Mouse (Mus musculus) G1E (cell line): ENCODE data around the gene Fshr.

Experiments used
- CTCF ChIP-seq: IDR thresholded peaks from 2 replicates; pipeline ENCODE4 v1.5.1; 2012; ENCODE audit warnings: low read depth, low read length, inconsistent platforms, mixed read lengths
- POLR2AphosphoS5 ChIP-seq: IDR thresholded peaks from 2 replicates; pipeline ENCODE4 v1.6.1; 2012; ENCODE audit warnings: low read depth, low read length, inconsistent platforms; ENCODE audit not compliant: insufficient replicate concordance

DNA sequence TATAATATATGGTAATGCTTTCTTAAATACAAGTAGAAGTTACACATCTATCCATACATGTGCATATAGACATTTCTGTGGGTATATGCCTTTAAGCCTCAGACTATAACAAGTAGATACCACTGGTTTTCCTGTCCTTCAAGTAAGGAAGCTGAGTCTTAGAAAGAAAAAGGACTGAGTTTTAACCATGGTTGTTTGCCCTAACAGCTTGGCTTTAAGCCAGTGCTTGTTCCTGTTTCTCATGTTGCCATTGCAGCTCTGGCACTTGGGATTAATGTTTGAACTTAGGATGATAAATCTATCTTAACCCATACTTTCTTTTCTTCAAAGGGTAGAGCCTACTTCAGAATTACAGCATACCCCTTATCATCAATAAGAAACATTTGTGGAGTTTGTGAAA, 200.6 kb downstream of the Fshr start:
- no peak for TF ChIP-seq POLR2AphosphoS5
- no peak for TF ChIP-seq CTCF
